Mouse (Mus musculus) hindbrain, embryonic 11.5 days (tissue): Measurements from ENCODE around the gene Cyp4a10. TPM values are rescaled to one million over a fixed set of nuclear protein-coding genes. Genes with fewer than 3 reads are reported as not detected.
"Not testable (repeated sequence)": the region's sequence is repeated elsewhere in the genome, so short reads cannot be mapped to it uniquely, and the experiment has no call there.

Experiments used
- ATAC-seq: fragments of 200-750 bp; cut with Nextera tagmentation; 2 replicates; pipeline ENCODE4 v1.8.0; 2017; ENCODE audit warnings: mild to moderate bottlenecking, moderate TSS enrichment, moderate library complexity; ENCODE audit not compliant: low FRiP score
- DNase-seq: peaks from one replicate; pipeline ENCODE4 v3.0.0-alpha.2; 2015; ENCODE audit warnings: low spot score
- H3K27ac ChIP-seq: fragments of 300-500 bp; sonication (generic); 2 replicates; pipeline ENCODE4 v1.5.1; 2014; ENCODE audit warnings: mild to moderate bottlenecking, low read depth, low read length
- H3K27me3 ChIP-seq: fragments of 300-500 bp; sonication (generic); 2 replicates; pipeline ENCODE4 v1.6.1; 2014; ENCODE audit warnings: mild to moderate bottlenecking, low read length, moderate library complexity, mixed read lengths; ENCODE audit not compliant: control insufficient read depth, insufficient read depth
- H3K36me3 ChIP-seq: fragments of 300-500 bp; sonication (generic); 2 replicates; pipeline ENCODE4 v1.6.1; 2014; ENCODE audit warnings: mild to moderate bottlenecking, low read length, moderate library complexity, mixed read lengths; ENCODE audit not compliant: control insufficient read depth, insufficient read depth
- H3K4me1 ChIP-seq: fragments of 300-500 bp; sonication (generic); replicated peaks from 2 replicates; pipeline ENCODE4 v1.6.1; 2014; ENCODE audit warnings: low read length, mixed read lengths; ENCODE audit not compliant: control insufficient read depth, insufficient read depth
- H3K4me2 ChIP-seq: fragments of 300-500 bp; sonication (generic); replicated peaks from 2 replicates; pipeline ENCODE4 v1.6.1; 2014; ENCODE audit warnings: mild to moderate bottlenecking, low read depth, low read length
- H3K4me3 ChIP-seq: fragments of 300-500 bp; sonication (generic); 2 replicates; pipeline ENCODE4 v1.5.1; 2014; ENCODE audit warnings: low read depth, low read length
- H3K9ac ChIP-seq: fragments of 300-500 bp; sonication (generic); 2 replicates; pipeline ENCODE4 v1.6.1; 2014; ENCODE audit warnings: low read depth, low read length
- H3K9me3 ChIP-seq: fragments of 300-500 bp; sonication (generic); 2 replicates; pipeline ENCODE4 v1.6.1; 2016; ENCODE audit warnings: low read length; ENCODE audit not compliant: control insufficient read depth
- WGBS: fragments of 180-500 bp; shearing (Covaris S2); extraction: QIAGEN DNeasy Blood & Tissue Kit; methylation state at CpG from one replicate; pipeline ENCODE4 v1.1.7; 2014; 5-methylcytosine and 5-hydroxymethylcytosine counted together
- polyA plus RNA-seq: library from polyadenylated mRNA; unstranded; fragments of >200 nt; fragmentation: Nextera tagmentation; extraction: Ambion mirVana; gene quantifications from 2 replicates; pipeline ENCODE4 v1.2.1, GENCODE M21; 2014

Cyp4a10 gene
- polyA plus RNA-seq, 1 experiment from 2014 or later = not detected

GRCm38 (mm10) chr4:115545101-115545500 lies 27.0 kb downstream of the Cyp4a10 start:
- WGBS = 50% methylated on average over 1 of the region's 1 CpGs
- no peaks in the 10 kb centered on the region for H3K27me3 ChIP-seq
- no peak for ATAC-seq
- no peak overlapping the region for H3K9ac ChIP-seq
- DNase-seq = no peak
- no peak overlapping the region for H3K4me3 ChIP-seq
- H3K4me1 ChIP-seq = no peaks in the 10 kb centered on the region
- H3K9me3 ChIP-seq = no peaks in the 10 kb centered on the region
- no peak overlapping the region for H3K27ac ChIP-seq
- H3K36me3 ChIP-seq = no peaks in the 10 kb centered on the region
- H3K4me2 ChIP-seq = no peak overlapping the region

GRCm38 (mm10) chr4:115546141-115546828 lies 28.2 kb downstream of the Cyp4a10 start:
- ATAC-seq = no peak
- Histone ChIP-seq H3K9ac (no peak overlapping the region), H3K27ac (no peak overlapping the region), H3K27me3 (no peaks in the 10 kb centered on the region), H3K36me3 (no peaks in the 10 kb centered on the region), H3K9me3 (no peaks in the 10 kb centered on the region), H3K4me1 (no peaks in the 10 kb centered on the region), H3K4me2 (no peak overlapping the region), H3K4me3 (no peak overlapping the region)
- DNase-seq = no peak
- 78% methylated on average over 2 of the region's 2 CpGs for WGBS

GRCm38 (mm10) chr4:115552726-115553125 lies 34.7 kb downstream of the Cyp4a10 start:
- Histone ChIP-seq H3K36me3 (no peaks in the 10 kb centered on the region), H3K27me3 (no peaks in the 10 kb centered on the region), H3K27ac (no peak overlapping the region), H3K9ac (no peak overlapping the region), H3K4me1 (no peaks in the 10 kb centered on the region), H3K4me2 (no peak overlapping the region), H3K4me3 (no peak overlapping the region), H3K9me3 (no peaks in the 10 kb centered on the region)
- DNase-seq = no peak
- no peak for ATAC-seq
- WGBS = 86% methylated on average over 3 of the region's 3 CpGs

- no peak overlapping the region for H3K4me2 ChIP-seq
- no peak overlapping the region for H3K27ac ChIP-seq
- no peaks in the 10 kb centered on the region for H3K4me1 ChIP-seq
- DNase-seq (no peak), ATAC-seq (no peak)
- WGBS = 76% methylated on average over 2 of the region's 2 CpGs
- no peaks in the 10 kb centered on the region for H3K36me3 ChIP-seq
- H3K9ac ChIP-seq = no peak overlapping the region
- no peak overlapping the region for H3K4me3 ChIP-seq
- no peaks in the 10 kb centered on the region for H3K27me3 ChIP-seq
- H3K9me3 ChIP-seq = no peaks in the 10 kb centered on the region
Observed at GRCm38 (mm10) chr4:115555513-115555912, 37.4 kb downstream of the Cyp4a10 start.

- H3K4me1 ChIP-seq = no peaks in the 10 kb centered on the region
Observed at GRCm38 (mm10) chr4:115557861-115558561, 39.9 kb downstream of the Cyp4a10 start.

GRCm38 (mm10) chr4:115561236-115561635 lies 43.2 kb downstream of the Cyp4a10 start:
- H3K27me3 ChIP-seq = not testable (repeated sequence)
- 69% methylated on average over 5 of the region's 5 CpGs for WGBS

More at GRCm38 (mm10) chr4:115557861-115558561, 39.9 kb downstream of the Cyp4a10 start:
- no peaks in the 10 kb centered on the region for H3K9me3 ChIP-seq
- WGBS = 46% methylated on average over 4 of the region's 4 CpGs
- no peak for DNase-seq
- H3K36me3 ChIP-seq = no peaks in the 10 kb centered on the region
- H3K27me3 ChIP-seq = no peaks in the 10 kb centered on the region
- no peak overlapping the region for H3K4me2 ChIP-seq
- ATAC-seq = no peak
- no peak overlapping the region for H3K9ac ChIP-seq
- no peak overlapping the region for H3K27ac ChIP-seq
- no peak overlapping the region for H3K4me3 ChIP-seq

GRCm38 (mm10) chr4:115563401-115563800 lies 45.3 kb downstream of the Cyp4a10 start, which contains the start of gene Cyp4a31:
TSS of gene Cyp4a31 (plus strand) at chr4:115563649.
- no peak within 1 kb of the TSS for H3K4me3 ChIP-seq
- WGBS = 84% methylated on average over 3 of the region's 3 CpGs
- H3K36me3 ChIP-seq = no peaks in the 10 kb centered on the region
- H3K27ac ChIP-seq = no peak within 1 kb of the TSS
- no peak within 1 kb of the TSS for H3K4me2 ChIP-seq
- no peaks in the 10 kb centered on the region for H3K27me3 ChIP-seq
- no peaks in the 10 kb centered on the region for H3K9me3 ChIP-seq
- ATAC-seq = no peak
- no peak within 1 kb of the TSS for H3K9ac ChIP-seq
- no peak for DNase-seq
- no peaks in the 10 kb centered on the region for H3K4me1 ChIP-seq

More at GRCm38 (mm10) chr4:115561236-115561635, 43.2 kb downstream of the Cyp4a10 start:
- H3K9me3 ChIP-seq, H3K27ac ChIP-seq, H3K4me3 ChIP-seq, H3K4me1 ChIP-seq, H3K4me2 ChIP-seq, H3K36me3 ChIP-seq, H3K9ac ChIP-seq, DNase-seq, ATAC-seq: not testable (repeated sequence)

- not testable (repeated sequence) for H3K4me1 ChIP-seq, H3K27me3 ChIP-seq, ATAC-seq, H3K36me3 ChIP-seq, DNase-seq, H3K4me2 ChIP-seq, H3K9ac ChIP-seq, H3K9me3 ChIP-seq, H3K27ac ChIP-seq, H3K4me3 ChIP-seq
- 90% methylated on average over 6 of the region's 6 CpGs for WGBS
Observed at GRCm38 (mm10) chr4:115564469-115565225, 46.6 kb downstream of the Cyp4a10 start.
